Mouse (Mus musculus): ENCODE measurements around the gene Sparc.

GRCm38 (mm10) chr11:55397441-55397840 is 25.5 kb downstream of the Sparc start:
- TF ChIP-seq POLR2A (IDR thresholded peaks at IDR 0.05; ENCODE audit: extremely low read depth, insufficient read depth, low read length): no peak
- no peak for TF ChIP-seq CTCF (IDR thresholded peaks at IDR 0.05; ENCODE audit: extremely low read depth, insufficient read depth, low read length)
